Mouse (Mus musculus) erythroblast, embryonic 14.5 days (primary cell): ENCODE data around the gene Gchfr.

Source experiments
- GATA1 ChIP-seq: IDR thresholded peaks from 2 replicates; pipeline ENCODE4 v1.6.1; 2012; ENCODE audit warnings: low read length, inconsistent platforms, mixed read lengths
- TAL1 ChIP-seq: IDR thresholded peaks from 3 replicates; pipeline ENCODE4 v1.6.1; 2012; ENCODE audit warnings: low read length, inconsistent platforms, mixed read lengths

DNA sequence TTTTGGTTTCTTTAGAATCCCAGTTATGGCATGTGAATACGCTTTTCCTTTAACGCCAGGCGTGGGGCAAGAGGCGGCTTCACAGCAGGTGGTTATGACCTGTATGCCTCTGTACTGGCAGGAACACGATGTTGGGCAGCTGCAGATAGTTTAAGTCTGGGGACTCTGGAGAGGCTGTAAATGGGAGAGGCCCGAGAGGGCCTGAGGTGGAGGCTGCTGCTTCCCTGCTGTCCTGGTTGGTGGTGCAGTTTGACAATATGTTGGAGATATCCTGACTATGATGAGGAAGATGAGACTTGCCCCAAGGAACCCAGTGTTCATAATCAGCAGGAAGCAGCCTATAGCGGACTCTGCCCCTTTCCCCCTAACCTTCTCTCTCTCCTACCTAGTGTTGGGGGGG lies 15.3 kb downstream of the Gchfr start:
- no peak for TF ChIP-seq TAL1
- TF ChIP-seq GATA1, result no peak
